Mouse (Mus musculus) hindbrain, postnatal 0 days (tissue): ENCODE data around the gene Oas1c. TPM values are rescaled to one million over a fixed set of nuclear protein-coding genes. Genes with fewer than 3 reads are reported as not detected.

ENCODE experiments used
- ATAC-seq: fragments of 200-750 bp; cut with Nextera tagmentation; 2 replicates; pipeline ENCODE4 v1.8.0; 2017; ENCODE audit warnings: mild to moderate bottlenecking, moderate TSS enrichment, moderate library complexity
- DNase-seq: peaks from one replicate; pipeline ENCODE4 v3.0.0-alpha.2; 2015; ENCODE audit warnings: low spot score
- H3K27ac ChIP-seq: fragments of 300-500 bp; sonication (generic); 2 replicates; pipeline ENCODE4 v1.5.1; 2014; ENCODE audit warnings: mild to moderate bottlenecking
- H3K27me3 ChIP-seq: fragments of 300-500 bp; sonication (generic); 2 replicates; pipeline ENCODE4 v1.6.1; 2014; ENCODE audit warnings: low read length, mixed read lengths; ENCODE audit not compliant: insufficient read depth
- H3K36me3 ChIP-seq: fragments of 300-500 bp; sonication (generic); 2 replicates; pipeline ENCODE4 v1.6.1; 2014; ENCODE audit warnings: low read length, mixed read lengths; ENCODE audit not compliant: insufficient read depth
- H3K4me1 ChIP-seq: fragments of 300-500 bp; sonication (generic); 2 replicates; pipeline ENCODE4 v1.6.1; 2014; ENCODE audit warnings: antibody characterized with exemption, low read length, mixed read lengths; ENCODE audit not compliant: insufficient read depth
- H3K4me2 ChIP-seq: fragments of 300-500 bp; sonication (generic); 2 replicates; pipeline ENCODE4 v1.6.1; 2014; ENCODE audit warnings: low read depth, mild to moderate bottlenecking, low read length, moderate library complexity, mixed read lengths
- H3K4me3 ChIP-seq: fragments of 300-500 bp; sonication (generic); 2 replicates; pipeline ENCODE4 v1.5.1; 2014; ENCODE audit warnings: low read length
- H3K9ac ChIP-seq: fragments of 300-500 bp; sonication (generic); replicated peaks from 2 replicates; pipeline ENCODE4 v1.6.1; 2014; ENCODE audit warnings: mild to moderate bottlenecking, low read length, moderate library complexity, mixed read lengths
- H3K9me3 ChIP-seq: fragments of 300-500 bp; sonication (generic); 2 replicates; pipeline ENCODE4 v1.6.1; 2016; ENCODE audit warnings: low read length, mixed read lengths
- CTCF ChIP-seq: IDR thresholded peaks from 2 replicates; pipeline ENCODE4 v1.5.1; 2016; ENCODE audit warnings: antibody characterized with exemption, control low read depth, low read depth
- WGBS: fragments of 180-500 bp; shearing (Covaris S2); extraction: QIAGEN DNeasy Blood & Tissue Kit; methylation state at CpG from one replicate; pipeline ENCODE4 v1.1.7; 2014; 5-methylcytosine and 5-hydroxymethylcytosine counted together
- polyA plus RNA-seq: library from polyadenylated mRNA; unstranded; fragments of >200 nt; fragmentation: Nextera tagmentation; extraction: Ambion mirVana; gene quantifications from 2 replicates; pipeline ENCODE4 v1.2.1, GENCODE M21; 2015
- total RNA-seq: library from RNA; depleted of rRNA; stranded (reverse); fragments of >200 nt; gene quantifications from 2 replicates; pipeline ENCODE4 v1.2.3, GENCODE M21; 2014; rRNA removed

The Oas1c gene
- total RNA-seq: 0.58 and 1.2 TPM in 2 replicates
- 0.61 and 0.64 TPM in 2 replicates for polyA plus RNA-seq

GRCm38 (mm10) chr5:120811951-120812819 is at the start of gene Oas1c:
Gene Oas1c, minus strand, starts transcription at chr5:120812514.
- WGBS: 7% methylated on average over 18 of the region's 18 CpGs
- TF ChIP-seq CTCF: no peak
- Histone ChIP-seq H3K9ac (peak within 1 kb of the TSS; percentile 10; the same call in 1 of the 2 replicates), H3K4me2 (peak within 1 kb of the TSS; percentile 53), H3K4me3 (peak within 1 kb of the TSS; percentile 31), H3K36me3 (no peaks in the 10 kb centered on the region), H3K4me1 (no peaks in the 10 kb centered on the region), H3K27ac (peak within 1 kb of the TSS; percentile 76), H3K9me3 (no peaks in the 10 kb centered on the region), H3K27me3 (no peaks in the 10 kb centered on the region)
- ATAC-seq (peak; percentile 89), DNase-seq (peak; percentile 91)

DNA sequence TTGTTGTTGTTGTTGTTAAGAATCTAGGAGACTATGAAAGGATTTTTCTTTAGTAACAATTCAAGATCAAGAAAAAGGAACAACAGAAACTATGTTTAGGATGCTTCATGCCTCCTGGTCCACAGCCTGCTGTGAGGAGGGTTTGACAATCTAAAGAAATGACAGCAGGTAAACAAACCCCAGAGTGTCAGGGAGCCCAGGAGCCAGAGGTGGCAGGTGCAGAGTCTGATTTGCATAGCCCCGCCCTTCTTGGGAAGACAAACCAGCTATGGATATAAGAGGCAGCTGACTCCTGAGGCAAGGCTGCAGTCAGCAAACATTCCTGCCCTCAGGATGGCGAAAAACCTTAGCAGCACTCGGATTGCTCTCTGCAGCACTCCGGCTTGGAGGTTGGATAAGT is 48.8 kb upstream of the Oas1c start, which contains the start of gene Oas1h:
Gene Oas1h, plus strand, starts transcription at position 301 of the 400 bp plus-strand sequence.
- DNase-seq (no peak), ATAC-seq (no peak)
- WGBS: 50% methylated on average over 4 of the region's 4 CpGs
- H3K4me2 ChIP-seq: no peak within 1 kb of the TSS
- H3K9ac ChIP-seq: no peak within 1 kb of the TSS
- no peaks in the 10 kb centered on the region for H3K27me3 ChIP-seq
- no peak within 1 kb of the TSS for H3K4me3 ChIP-seq
- TF ChIP-seq CTCF: no peak
- H3K9me3 ChIP-seq: no peaks in the 10 kb centered on the region
- no peak within 1 kb of the TSS for H3K27ac ChIP-seq
- H3K4me1 ChIP-seq: no peaks in the 10 kb centered on the region
- no peaks in the 10 kb centered on the region for H3K36me3 ChIP-seq

DNA sequence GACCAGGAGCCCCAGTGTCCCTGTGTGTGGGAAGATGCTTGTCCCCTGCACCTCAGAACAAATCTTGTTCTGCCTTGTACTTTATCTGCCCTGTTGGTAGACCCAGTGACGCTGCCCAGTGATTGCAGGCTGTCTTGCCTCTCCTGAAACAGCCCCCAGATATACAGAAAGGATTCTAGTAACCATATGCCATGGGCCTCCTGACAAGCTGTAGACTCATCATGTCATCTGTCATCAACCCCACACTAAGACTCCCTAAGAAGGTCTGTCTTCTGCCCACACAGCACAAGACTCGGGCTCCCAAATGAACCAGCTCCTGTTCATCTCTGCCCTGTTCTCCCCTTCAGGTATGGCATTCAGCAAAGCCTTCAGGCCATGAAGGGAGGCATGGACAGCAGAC is 46.9 kb upstream of the Oas1c start:
- no peak for ATAC-seq
- Histone ChIP-seq H3K4me2 (no peak overlapping the region), H3K27ac (no peak overlapping the region), H3K27me3 (no peaks in the 10 kb centered on the region), H3K36me3 (no peaks in the 10 kb centered on the region), H3K4me3 (no peak overlapping the region), H3K9me3 (peaks cover 6% of the 10 kb centered on the region; the same call in 1 of the 2 replicates), H3K9ac (no peak overlapping the region), H3K4me1 (no peaks in the 10 kb centered on the region)
- no peak for DNase-seq
- WGBS: 78% methylated on average over 2 of the region's 2 CpGs
- no peak for TF ChIP-seq CTCF

DNA sequence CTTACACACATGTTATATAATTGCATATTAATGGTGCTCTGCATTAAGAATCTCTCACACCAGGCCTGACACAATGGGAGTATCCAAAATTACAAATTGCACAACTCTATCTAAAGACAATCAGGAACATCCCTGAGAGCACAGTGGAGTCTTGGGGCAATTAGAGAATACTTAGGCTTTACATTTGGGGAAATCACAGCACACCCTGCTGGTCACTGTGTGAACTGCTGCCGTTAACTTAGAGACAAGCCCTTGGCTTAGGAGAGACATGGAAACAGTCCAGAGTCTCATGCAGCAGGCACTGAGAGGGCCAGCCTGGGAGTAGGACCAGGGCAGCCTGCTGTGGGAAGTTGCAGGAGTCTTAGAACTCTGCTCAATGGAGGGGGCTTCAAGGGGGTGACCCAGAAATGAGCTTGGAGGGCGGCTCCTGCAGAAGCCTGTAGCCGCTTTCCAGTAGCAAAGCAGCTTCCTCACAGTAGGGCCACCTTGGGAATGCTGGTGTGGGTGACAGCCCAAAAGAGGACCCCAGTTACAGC is 37.4 kb upstream of the Oas1c start:
- Histone ChIP-seq H3K9ac (no peak overlapping the region), H3K27me3 (no peaks in the 10 kb centered on the region), H3K4me2 (no peak overlapping the region), H3K9me3 (peaks cover 6% of the 10 kb centered on the region; the same call in 1 of the 2 replicates), H3K36me3 (no peaks in the 10 kb centered on the region), H3K4me1 (no peaks in the 10 kb centered on the region), H3K4me3 (no peak overlapping the region), H3K27ac (no peak overlapping the region)
- no peak for ATAC-seq
- WGBS: 59% methylated on average over 3 of the region's 3 CpGs
- TF ChIP-seq CTCF: peak; percentile 73
- DNase-seq: peak; percentile 47

GRCm38 (mm10) chr5:120847067-120847466 is 34.8 kb upstream of the Oas1c start, which contains the start of gene Oas1f:
Gene Oas1f, plus strand, starts transcription at chr5:120847367.
- no peak for DNase-seq
- Histone ChIP-seq H3K27ac (no peak within 1 kb of the TSS), H3K4me3 (no peak within 1 kb of the TSS), H3K27me3 (no peaks in the 10 kb centered on the region), H3K9ac (no peak within 1 kb of the TSS), H3K4me1 (no peaks in the 10 kb centered on the region), H3K4me2 (no peak within 1 kb of the TSS), H3K9me3 (no peaks in the 10 kb centered on the region), H3K36me3 (no peaks in the 10 kb centered on the region)
- no peak for ATAC-seq
- TF ChIP-seq CTCF: no peak
- WGBS: 80% methylated on average over 4 of the region's 4 CpGs

- ATAC-seq: no peak
- no peaks in the 10 kb centered on the region for H3K4me1 ChIP-seq
- no peak for TF ChIP-seq CTCF
- no peaks in the 10 kb centered on the region for H3K9me3 ChIP-seq
- WGBS: 47% methylated on average over 3 of the region's 3 CpGs
- H3K36me3 ChIP-seq: no peaks in the 10 kb centered on the region
- no peak overlapping the region for H3K27ac ChIP-seq
- H3K4me2 ChIP-seq: no peak overlapping the region
- H3K27me3 ChIP-seq: no peaks in the 10 kb centered on the region
- no peak overlapping the region for H3K9ac ChIP-seq
- peak; percentile 27 for DNase-seq
- H3K4me3 ChIP-seq: no peak overlapping the region
These were observed 32.4 kb upstream of the Oas1c start for GRCm38 (mm10) chr5:120844713-120845112.
